In genomic region chr13:110563967-110564366, GRCm38 (mm10) we compare ENCODE assay signal across 9 mouse cellular contexts.
DNase-seq lines count a peak whose midpoint lies in the region; ATAC-seq and TF ChIP-seq lines count a peak whose summit lies in the region.
"Had no signal": no experiment of that assay in that cellular context is flagged by ENCODE, and none has a peak within 500 bp of the region (broad histone marks: within the 10 kb centered on the region; RNA-seq: fewer than 3 reads in every experiment).

No protein-coding gene starts in this region.

- DNase-seq in heart, adult 11 months, result peak; percentile 92
- no peak for DNase-seq in heart, postnatal 14 days
- DNase-seq in liver, postnatal 0 days, result peak; percentile 24
- DNase-seq in spleen, postnatal 36 days (ENCODE audit: low spot score in 2 of 2), result peak; percentile 66 to 70
- DNase-seq in layer of hippocampus, adult 9-11 months, result no peak
- DNase-seq in midbrain, embryonic 11.5 days (ENCODE audit: low spot score, missing footprints), result no peak
- no peak for DNase-seq in urinary bladder, postnatal 4 days (ENCODE audit: low spot score in 2 of 2)
- DNase-seq: cerebellum, postnatal 36 days had no signal

- H3K27ac ChIP-seq in heart, embryonic 15.5 days, result 0 out of 2 replicates have a peak overlapping the region, but pooled peaks have one; percentile 5
- H3K27ac ChIP-seq in liver, postnatal 0 days (ENCODE audit: low read depth), result no peak overlapping the region
- no peak overlapping the region for H3K27ac ChIP-seq in midbrain, embryonic 11.5 days (ENCODE audit: low read depth, low read length)

- H3K4me1 ChIP-seq in heart, embryonic 15.5 days (replicated peaks), result peaks cover 5% of the 10 kb centered on the region; the same call in 1 of the 2 replicates
- no peaks in the 10 kb centered on the region for H3K4me1 ChIP-seq in liver, postnatal 0 days (ENCODE audit: insufficient read depth)
- H3K4me1 ChIP-seq in midbrain, embryonic 11.5 days (ENCODE audit: control insufficient read depth, insufficient read depth, low read length), result no peaks in the 10 kb centered on the region

- H3K4me3 ChIP-seq in heart, embryonic 15.5 days, result no peak overlapping the region
- no peak overlapping the region for H3K4me3 ChIP-seq in liver, postnatal 0 days (ENCODE audit: low read depth, low read length)
- no peak overlapping the region for H3K4me3 ChIP-seq in midbrain, embryonic 11.5 days (ENCODE audit: low read depth, low read length)

- intact Hi-C loops in heart, postnatal 14 days (cut with DNase I), result loop anchor here (1.0 kb wide), 1 partner anchor 120 kb away; no protein-coding TSS in a partner anchor

- ATAC-seq in heart, embryonic 15.5 days (replicated peaks; ENCODE audit: insufficient number of reproducible peaks, insufficient read depth, low FRiP score, low read depth), result no peak; the same call in 1 of the 2 replicates
- peak; percentile 55 for ATAC-seq in liver, postnatal 0 days
- ATAC-seq in midbrain, embryonic 11.5 days (ENCODE audit: low FRiP score), result no peak; the same call in 1 of the 2 replicates

- peak overlapping the region; percentile 34 for H3K4me2 ChIP-seq in heart, embryonic 15.5 days
- H3K4me2 ChIP-seq in liver, postnatal 0 days (ENCODE audit: low read depth, low read length), result no peak overlapping the region
- no peak overlapping the region for H3K4me2 ChIP-seq in midbrain, embryonic 11.5 days

- WGBS in heart, embryonic 15.5 days, result 23% methylated on average over 9 of the region's 9 CpGs
- WGBS in liver, postnatal 0 days (ENCODE audit: insufficient replicate concordance), result 14% methylated on average over 9 of the region's 9 CpGs
- WGBS in midbrain, embryonic 11.5 days, result 75% methylated on average over 9 of the region's 9 CpGs

- H3K9me3 ChIP-seq in heart, embryonic 15.5 days (replicated peaks), result no peaks in the 10 kb centered on the region
- H3K9me3 ChIP-seq in liver, postnatal 0 days (ENCODE audit: low read length), result no peaks in the 10 kb centered on the region
- H3K9me3 ChIP-seq in midbrain, embryonic 11.5 days (ENCODE audit: control insufficient read depth, low read length), result no peaks in the 10 kb centered on the region

- H3K9ac ChIP-seq in heart, embryonic 15.5 days, result no peak overlapping the region
- H3K9ac ChIP-seq in liver, postnatal 0 days (replicated peaks), result no peak overlapping the region
- H3K9ac ChIP-seq in midbrain, embryonic 11.5 days (ENCODE audit: low read length), result no peak overlapping the region

- TF ChIP-seq EP300 in liver, postnatal 0 days (IDR thresholded peaks at IDR 0.05; ENCODE audit: low read depth), result no peak

- H3K27me3 ChIP-seq in heart, embryonic 15.5 days, result no peaks in the 10 kb centered on the region
- no peaks in the 10 kb centered on the region for H3K27me3 ChIP-seq in liver, postnatal 0 days (ENCODE audit: insufficient read depth, low read length)
- no peaks in the 10 kb centered on the region for H3K27me3 ChIP-seq in midbrain, embryonic 11.5 days (ENCODE audit: control insufficient read depth, insufficient read depth, low read length)

- no peaks in the 10 kb centered on the region for H3K36me3 ChIP-seq in heart, embryonic 15.5 days
- H3K36me3 ChIP-seq in liver, postnatal 0 days (replicated peaks; ENCODE audit: insufficient read depth, low read length), result no peaks in the 10 kb centered on the region
- H3K36me3 ChIP-seq in midbrain, embryonic 11.5 days (ENCODE audit: control insufficient read depth, insufficient read depth, low read length), result no peaks in the 10 kb centered on the region

- no peak for TF ChIP-seq CTCF in liver, postnatal 0 days (IDR thresholded peaks at IDR 0.05; ENCODE audit: low read depth)

Comparison
In these comparisons a context has a peak if more than half of its experiments do, and no peak if none do; other contexts are left out.
1. DNase-seq: peak in heart, adult 11 months (single experiment), liver, postnatal 0 days (single experiment) and spleen, postnatal 36 days (2 of 2); none in heart, postnatal 14 days (0 of 2), layer of hippocampus, adult 9-11 months (single experiment), midbrain, embryonic 11.5 days (single experiment) and urinary bladder, postnatal 4 days (0 of 2).